Mouse (Mus musculus): ENCODE measurements at regions not wholly inside any gene's neighbourhood (a gene's known extent, or its start where the extent isn't known, plus 50 kb on each side); places are given as distances from the start of the nearest gene placed in this dataset.

- H3K4me1 ChIP-seq (replicated peaks; ENCODE audit: low read depth, low read length) = no peaks in the 10 kb centered on the region
- H3K9me3 ChIP-seq (ENCODE audit: low read length) = no peaks in the 10 kb centered on the region
- no peaks in the 10 kb centered on the region for H3K27me3 ChIP-seq (ENCODE audit: insufficient read depth, low read length)
- TF ChIP-seq POU5F1 (IDR thresholded peaks at IDR 0.05; ENCODE audit: borderline replicate concordance, low read length) (no peak), NANOG (IDR thresholded peaks at IDR 0.05; ENCODE audit: borderline replicate concordance, low read length) (no peak), CTCF (conservative IDR thresholded peaks at IDR 0.05; ENCODE audit: low read length) (no peak)
- no peak overlapping the region for H3K4me3 ChIP-seq (replicated peaks; ENCODE audit: low read length)
- no peaks in the 10 kb centered on the region for H3K36me3 ChIP-seq (ENCODE audit: insufficient read depth, low read length)
Observed at GRCm38 (mm10) chr4:72688842-72689241, 163.6 kb downstream of the Aldoart1 start.

GRCm38 (mm10) chr4:72674006-72674405, 178.4 kb downstream of the Aldoart1 start:
- TF ChIP-seq POU5F1 (IDR thresholded peaks at IDR 0.05; ENCODE audit: borderline replicate concordance, low read length) (no peak), CTCF (conservative IDR thresholded peaks at IDR 0.05; ENCODE audit: low read length) (no peak), NANOG (IDR thresholded peaks at IDR 0.05; ENCODE audit: borderline replicate concordance, low read length) (no peak)
- Histone ChIP-seq H3K36me3 (ENCODE audit: insufficient read depth, low read length) (no peaks in the 10 kb centered on the region), H3K4me3 (replicated peaks; ENCODE audit: low read length) (no peak overlapping the region), H3K27me3 (ENCODE audit: insufficient read depth, low read length) (no peaks in the 10 kb centered on the region), H3K4me1 (replicated peaks; ENCODE audit: low read depth, low read length) (no peaks in the 10 kb centered on the region), H3K9me3 (ENCODE audit: low read length) (peaks cover 7% of the 10 kb centered on the region)

- no peak for TF ChIP-seq CTCF (conservative IDR thresholded peaks at IDR 0.05; ENCODE audit: low read length)
- no peak for TF ChIP-seq POU5F1 (IDR thresholded peaks at IDR 0.05; ENCODE audit: borderline replicate concordance, low read length)
- TF ChIP-seq NANOG (IDR thresholded peaks at IDR 0.05; ENCODE audit: borderline replicate concordance, low read length) = no peak
- Histone ChIP-seq H3K36me3 (ENCODE audit: insufficient read depth, low read length) (no peaks in the 10 kb centered on the region), H3K27me3 (ENCODE audit: insufficient read depth, low read length) (no peaks in the 10 kb centered on the region), H3K4me1 (replicated peaks; ENCODE audit: low read depth, low read length) (no peaks in the 10 kb centered on the region), H3K9me3 (ENCODE audit: low read length) (peaks cover 7% of the 10 kb centered on the region), H3K4me3 (replicated peaks; ENCODE audit: low read length) (no peak overlapping the region)
Observed at GRCm38 (mm10) chr4:72671652-72672411, 180.6 kb downstream of the Aldoart1 start.

- Histone ChIP-seq H3K4me1 (replicated peaks; ENCODE audit: low read depth, low read length) (no peaks in the 10 kb centered on the region), H3K4me3 (replicated peaks; ENCODE audit: low read length) (no peak overlapping the region), H3K9me3 (ENCODE audit: low read length) (peaks cover 7% of the 10 kb centered on the region), H3K27me3 (ENCODE audit: insufficient read depth, low read length) (no peaks in the 10 kb centered on the region), H3K36me3 (ENCODE audit: insufficient read depth, low read length) (no peaks in the 10 kb centered on the region)
- TF ChIP-seq NANOG (IDR thresholded peaks at IDR 0.05; ENCODE audit: borderline replicate concordance, low read length) (no peak), CTCF (conservative IDR thresholded peaks at IDR 0.05; ENCODE audit: low read length) (no peak), POU5F1 (IDR thresholded peaks at IDR 0.05; ENCODE audit: borderline replicate concordance, low read length) (no peak)
Observed at GRCm38 (mm10) chr4:72669827-72670494, 182.5 kb downstream of the Aldoart1 start.

- H3K27me3 ChIP-seq (ENCODE audit: insufficient read depth, low read length) = no peaks in the 10 kb centered on the region
- TF ChIP-seq CTCF (conservative IDR thresholded peaks at IDR 0.05; ENCODE audit: low read length) (no peak), NANOG (IDR thresholded peaks at IDR 0.05; ENCODE audit: borderline replicate concordance, low read length) (no peak), POU5F1 (IDR thresholded peaks at IDR 0.05; ENCODE audit: borderline replicate concordance, low read length) (no peak)
- H3K4me3 ChIP-seq (replicated peaks; ENCODE audit: low read length) = no peak overlapping the region
- peaks cover 4% of the 10 kb centered on the region; the same call in 1 of the 2 replicates for H3K9me3 ChIP-seq (ENCODE audit: low read length)
- H3K4me1 ChIP-seq (replicated peaks; ENCODE audit: low read depth, low read length) = no peaks in the 10 kb centered on the region
- H3K36me3 ChIP-seq (ENCODE audit: insufficient read depth, low read length) = no peaks in the 10 kb centered on the region
Observed at GRCm38 (mm10) chr4:72664379-72664778, 188.1 kb downstream of the Aldoart1 start.

- TF ChIP-seq POU5F1 (IDR thresholded peaks at IDR 0.05; ENCODE audit: borderline replicate concordance, low read length) = no peak
- H3K36me3 ChIP-seq (ENCODE audit: insufficient read depth, low read length) = no peaks in the 10 kb centered on the region
- peaks cover 4% of the 10 kb centered on the region; the same call in 1 of the 2 replicates for H3K9me3 ChIP-seq (ENCODE audit: low read length)
- no peak overlapping the region for H3K4me3 ChIP-seq (replicated peaks; ENCODE audit: low read length)
- H3K4me1 ChIP-seq (replicated peaks; ENCODE audit: low read depth, low read length) = no peaks in the 10 kb centered on the region
- no peaks in the 10 kb centered on the region for H3K27me3 ChIP-seq (ENCODE audit: insufficient read depth, low read length)
Observed at GRCm38 (mm10) chr4:72662477-72662876, 190.0 kb downstream of the Aldoart1 start.

- Histone ChIP-seq H3K4me3 (replicated peaks; ENCODE audit: low read length) (no peak overlapping the region), H3K36me3 (ENCODE audit: insufficient read depth, low read length) (no peaks in the 10 kb centered on the region), H3K4me1 (replicated peaks; ENCODE audit: low read depth, low read length) (no peaks in the 10 kb centered on the region), H3K27me3 (ENCODE audit: insufficient read depth, low read length) (no peaks in the 10 kb centered on the region), H3K9me3 (ENCODE audit: low read length) (peaks cover 4% of the 10 kb centered on the region; the same call in 1 of the 2 replicates)
- TF ChIP-seq NANOG (IDR thresholded peaks at IDR 0.05; ENCODE audit: borderline replicate concordance, low read length) = no peak
- TF ChIP-seq CTCF (conservative IDR thresholded peaks at IDR 0.05; ENCODE audit: low read length) = no peak
- TF ChIP-seq POU5F1 (IDR thresholded peaks at IDR 0.05; ENCODE audit: borderline replicate concordance, low read length) = no peak
Observed at GRCm38 (mm10) chr4:72656206-72656605, 196.2 kb downstream of the Aldoart1 start.

- TF ChIP-seq POU5F1 (IDR thresholded peaks at IDR 0.05; ENCODE audit: borderline replicate concordance, low read length) = peak; percentile 75; the same call in 1 of the 2 replicates
- no peak for TF ChIP-seq NANOG (IDR thresholded peaks at IDR 0.05; ENCODE audit: borderline replicate concordance, low read length)
- TF ChIP-seq CTCF (conservative IDR thresholded peaks at IDR 0.05; ENCODE audit: low read length) = no peak
- no peak overlapping the region for H3K4me3 ChIP-seq (replicated peaks; ENCODE audit: low read length)
- no peaks in the 10 kb centered on the region for H3K4me1 ChIP-seq (replicated peaks; ENCODE audit: low read depth, low read length)
- H3K36me3 ChIP-seq (ENCODE audit: insufficient read depth, low read length) = no peaks in the 10 kb centered on the region
- H3K9me3 ChIP-seq (ENCODE audit: low read length) = no peaks in the 10 kb centered on the region
- no peaks in the 10 kb centered on the region for H3K27me3 ChIP-seq (ENCODE audit: insufficient read depth, low read length)
Observed at GRCm38 (mm10) chr4:72647130-72647529, 205.3 kb downstream of the Aldoart1 start.

Data from E14TG2a.4 (cell line).